Mouse (Mus musculus) lung, embryonic 14.5 days (tissue): ENCODE measurements around the gene Lamc3. TPM values are rescaled to one million over a fixed set of nuclear protein-coding genes. Genes with fewer than 3 reads are reported as not detected.

Experiments used
- ATAC-seq: fragments of 200-750 bp; cut with Nextera tagmentation; 2 replicates; pipeline ENCODE4 v1.8.0; 2017; ENCODE audit warnings: mild to moderate bottlenecking, moderate TSS enrichment, moderate library complexity; ENCODE audit not compliant: insufficient read depth
- DNase-seq: peaks from one replicate; pipeline ENCODE4 v3.0.0-alpha.2; 2015
- H3K27ac ChIP-seq: fragments of 300-500 bp; sonication (generic); 2 replicates; pipeline ENCODE4 v1.5.1; 2014; ENCODE audit warnings: low read depth, mild to moderate bottlenecking, moderate library complexity
- H3K27me3 ChIP-seq: fragments of 300-500 bp; sonication (generic); 2 replicates; pipeline ENCODE4 v1.6.1; 2014; ENCODE audit warnings: low read length, control low read depth; ENCODE audit not compliant: insufficient read depth
- H3K36me3 ChIP-seq: fragments of 300-500 bp; sonication (generic); 2 replicates; pipeline ENCODE4 v1.6.1; 2014; ENCODE audit warnings: control low read depth; ENCODE audit not compliant: insufficient read depth
- H3K4me1 ChIP-seq: fragments of 300-500 bp; sonication (generic); 2 replicates; pipeline ENCODE4 v1.6.1; 2014; ENCODE audit warnings: antibody characterized with exemption, control low read depth; ENCODE audit not compliant: insufficient read depth
- H3K4me2 ChIP-seq: fragments of 300-500 bp; sonication (generic); 2 replicates; pipeline ENCODE4 v1.6.1; 2014; ENCODE audit warnings: mild to moderate bottlenecking
- H3K4me3 ChIP-seq: fragments of 300-500 bp; sonication (generic); 2 replicates; pipeline ENCODE4 v1.5.1; 2014; ENCODE audit warnings: low read depth, low read length
- H3K9ac ChIP-seq: fragments of 300-500 bp; sonication (generic); 2 replicates; pipeline ENCODE4 v1.6.1; 2014
- H3K9me3 ChIP-seq: fragments of 300-500 bp; sonication (generic); 2 replicates; pipeline ENCODE4 v1.6.1; 2016; ENCODE audit warnings: low read depth, low read length, control low read depth
- CTCF ChIP-seq: IDR thresholded peaks from 2 replicates; pipeline ENCODE4 v1.5.1; 2016; ENCODE audit warnings: antibody characterized with exemption, low read depth
- WGBS: fragments of 180-500 bp; shearing (Covaris S2); extraction: QIAGEN DNeasy Blood & Tissue Kit; methylation state at CpG from one replicate; pipeline ENCODE4 v1.1.7; 2014; 5-methylcytosine and 5-hydroxymethylcytosine counted together
- polyA plus RNA-seq: library from polyadenylated mRNA; unstranded; fragments of >200 nt; fragmentation: Nextera tagmentation; extraction: Ambion mirVana; gene quantifications from 2 replicates; pipeline ENCODE4 v1.2.1, GENCODE M21; 2014

The Lamc3 gene
- polyA plus RNA-seq: 0.80 and 0.87 TPM in 2 replicates

DNA sequence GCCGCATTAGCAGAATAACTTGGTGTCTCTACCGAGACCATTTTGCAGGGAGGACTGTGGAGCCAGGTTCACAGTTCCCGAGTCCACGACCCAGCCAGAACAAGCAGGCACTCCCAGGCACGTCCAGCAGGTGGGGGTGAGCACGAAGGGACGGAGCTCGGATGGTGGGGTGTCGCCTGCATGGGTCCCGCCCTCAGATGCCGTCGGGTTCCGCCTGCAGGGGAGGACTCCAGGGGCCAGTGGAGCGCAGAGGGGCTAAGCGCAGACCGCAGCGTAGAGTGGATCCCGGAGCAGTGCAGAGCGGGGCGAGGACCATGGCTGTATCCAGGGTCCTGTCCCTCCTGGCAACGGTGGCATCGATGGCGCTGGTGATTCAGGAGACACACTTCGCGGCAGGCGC lies at the start of gene Lamc3:
Gene Lamc3, plus strand, starts transcription at position 262 of the 400 bp plus-strand sequence.
- WGBS: 3% methylated on average over 26 of the region's 26 CpGs
- Histone ChIP-seq H3K27me3 (peaks cover 59% of the 10 kb centered on the region), H3K4me2 (peak within 1 kb of the TSS; percentile 44; the same call in 1 of the 2 replicates), H3K9ac (no peak within 1 kb of the TSS; the same call in 1 of the 2 replicates), H3K9me3 (no peaks in the 10 kb centered on the region), H3K27ac (no peak within 1 kb of the TSS), H3K36me3 (no peaks in the 10 kb centered on the region), H3K4me1 (no peaks in the 10 kb centered on the region), H3K4me3 (peak within 1 kb of the TSS; percentile 23)
- TF ChIP-seq CTCF: peak; percentile 80
- ATAC-seq (peak; percentile 64; the same call in 1 of the 2 replicates), DNase-seq (peak; percentile 68)

DNA sequence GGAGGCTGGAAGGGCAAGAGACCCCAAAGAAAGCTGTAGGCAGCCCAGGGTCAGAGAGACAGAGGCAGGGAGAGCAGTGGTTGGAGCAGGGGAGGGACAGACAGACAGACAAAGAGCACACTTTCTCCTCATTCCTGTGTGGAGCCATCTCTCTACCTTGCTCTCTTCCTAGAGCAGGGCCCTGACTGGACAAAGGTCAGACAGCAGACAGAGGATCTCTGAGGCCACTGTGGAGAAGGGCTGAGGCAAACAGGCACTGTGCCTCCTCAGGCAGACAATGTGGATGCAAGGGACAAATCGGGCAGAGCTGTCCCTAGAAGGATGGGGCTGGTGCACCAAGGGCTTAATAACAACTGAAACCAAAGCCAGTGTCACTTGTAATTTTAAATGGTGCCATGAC lies 48.2 kb upstream of the Lamc3 start:
- WGBS: 41% methylated on average over 1 of the region's 1 CpGs

DNA sequence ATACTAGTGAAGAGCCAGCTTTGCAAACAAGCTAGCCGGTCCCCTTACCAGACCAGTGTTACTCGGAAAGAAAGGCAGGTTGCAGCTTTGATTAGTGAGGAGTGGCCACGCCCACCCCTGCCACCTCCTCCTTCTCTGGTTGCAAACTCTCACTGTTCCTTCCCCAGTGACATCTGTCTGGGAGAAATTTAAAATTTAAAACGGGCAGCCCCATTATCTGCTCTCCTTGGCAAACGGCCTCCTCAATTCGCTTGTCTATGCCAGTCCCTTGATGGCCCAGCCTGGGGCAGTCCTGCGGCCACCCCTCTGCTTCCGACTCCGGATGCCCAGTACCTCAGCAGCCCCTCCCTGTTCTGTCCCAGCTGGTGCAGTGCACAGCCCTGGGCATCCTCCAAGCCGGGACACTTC lies 42.4 kb upstream of the Lamc3 start:
- no peak overlapping the region for H3K4me3 ChIP-seq

More for the DNA sequence above, 48.2 kb upstream of the Lamc3 start:
- no peak overlapping the region for H3K27ac ChIP-seq
- H3K9ac ChIP-seq: no peak overlapping the region
- no peak for TF ChIP-seq CTCF
- no peaks in the 10 kb centered on the region for H3K4me1 ChIP-seq
- ATAC-seq (no peak), DNase-seq (no peak)
- H3K9me3 ChIP-seq: no peaks in the 10 kb centered on the region
- H3K4me3 ChIP-seq: no peak overlapping the region
- H3K27me3 ChIP-seq: peaks cover 7% of the 10 kb centered on the region; the same call in 1 of the 2 replicates
- H3K4me2 ChIP-seq: no peak overlapping the region
- no peaks in the 10 kb centered on the region for H3K36me3 ChIP-seq

DNA sequence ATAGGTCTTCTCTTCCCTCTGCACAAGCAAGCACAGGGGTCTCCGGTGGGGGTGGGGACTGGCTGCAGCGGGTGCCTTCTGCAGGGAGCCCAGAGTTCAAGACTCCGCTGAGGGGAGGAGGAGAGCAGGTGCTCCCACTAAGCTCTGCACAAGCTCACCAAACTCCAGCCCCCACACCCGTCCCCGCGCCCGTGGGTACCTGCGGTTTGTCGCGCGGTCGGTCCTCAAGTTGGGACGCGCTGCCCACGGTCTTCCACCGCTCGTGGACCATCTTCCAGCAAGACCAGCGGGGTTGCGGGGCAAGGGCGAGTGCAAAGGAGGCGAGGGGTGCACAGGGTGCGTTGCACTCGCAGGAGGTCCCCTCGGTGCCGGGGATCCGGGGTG lies 41.6 kb upstream of the Lamc3 start:
- no peak for TF ChIP-seq CTCF
- Histone ChIP-seq H3K36me3 (no peaks in the 10 kb centered on the region), H3K4me3 (peak overlapping the region; percentile 51), H3K27me3 (peaks cover 48% of the 10 kb centered on the region), H3K27ac (no peak overlapping the region), H3K4me2 (peak overlapping the region; percentile 96), H3K9me3 (no peaks in the 10 kb centered on the region), H3K4me1 (0 out of 2 replicates have a peak, but pooled peaks cover 3% of the 10 kb centered on the region), H3K9ac (peak overlapping the region; percentile 50)
- WGBS: 3% methylated on average over 25 of the region's 26 CpGs
- ATAC-seq: no peak
- DNase-seq: no peak

More for the DNA sequence above, 42.4 kb upstream of the Lamc3 start:
- TF ChIP-seq CTCF: no peak
- H3K27me3 ChIP-seq: peaks cover 48% of the 10 kb centered on the region
- no peaks in the 10 kb centered on the region for H3K9me3 ChIP-seq
- WGBS: 3% methylated on average over 10 of the region's 10 CpGs
- ATAC-seq: no peak
- H3K27ac ChIP-seq: no peak overlapping the region
- H3K36me3 ChIP-seq: no peaks in the 10 kb centered on the region
- DNase-seq: no peak
- no peak overlapping the region for H3K9ac ChIP-seq
- H3K4me1 ChIP-seq: 0 out of 2 replicates have a peak, but pooled peaks cover 3% of the 10 kb centered on the region
- H3K4me2 ChIP-seq: no peak overlapping the region

DNA sequence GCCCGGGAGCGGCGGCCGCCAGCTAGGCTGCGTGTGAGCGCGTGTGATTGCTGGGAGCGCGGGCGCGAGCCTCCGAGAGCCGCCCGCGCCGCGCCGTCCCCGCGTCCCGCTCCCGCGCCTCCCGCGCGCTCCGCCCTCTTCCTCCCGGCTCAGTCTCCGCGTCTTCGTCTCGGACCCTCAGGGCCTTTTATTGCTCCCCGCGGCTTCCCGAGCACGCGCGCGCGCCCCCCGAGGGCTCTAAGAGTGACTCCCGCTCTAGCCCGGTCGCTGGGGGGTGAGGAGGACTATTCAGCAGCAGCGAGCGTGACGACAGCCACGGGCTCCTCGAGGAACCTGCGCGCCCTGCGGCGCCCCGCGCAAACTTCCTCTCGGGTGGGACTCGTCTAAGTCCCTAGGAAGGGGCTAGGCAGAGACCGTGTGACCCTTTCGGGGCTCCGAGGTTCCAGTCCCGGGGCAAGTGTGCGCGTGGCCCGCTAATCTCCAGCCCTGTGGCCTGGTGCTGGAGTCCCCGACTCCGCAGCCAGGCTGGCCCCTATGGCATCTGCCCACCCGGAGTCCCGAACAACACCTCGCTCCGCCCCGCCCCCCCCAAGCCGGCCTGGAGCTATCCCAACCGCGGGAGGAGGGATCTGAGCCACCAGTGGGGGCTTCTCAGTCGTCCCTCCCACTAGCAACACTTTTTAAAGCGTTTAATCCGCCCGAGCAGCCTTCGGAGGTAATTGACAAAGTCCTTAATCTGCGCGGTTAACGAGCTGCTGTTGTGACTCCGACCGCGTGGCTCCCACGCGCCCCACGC lies 41.0 kb upstream of the Lamc3 start, which contains the start of gene Fibcd1:
Gene Fibcd1, minus strand, starts transcription at position 110 of the 796 bp plus-strand sequence.
- H3K4me2 ChIP-seq: peak within 1 kb of the TSS; percentile 96
- no peak for TF ChIP-seq CTCF
- H3K9me3 ChIP-seq: no peaks in the 10 kb centered on the region
- H3K4me1 ChIP-seq: 0 out of 2 replicates have a peak, but pooled peaks cover 3% of the 10 kb centered on the region
- no peak within 1 kb of the TSS for H3K27ac ChIP-seq
- no peak; the same call in 1 of the 2 replicates for ATAC-seq
- peak within 1 kb of the TSS; percentile 50 for H3K9ac ChIP-seq
- DNase-seq: peak; percentile 46
- peaks cover 48% of the 10 kb centered on the region for H3K27me3 ChIP-seq
- peak within 1 kb of the TSS; percentile 51 for H3K4me3 ChIP-seq
- no peaks in the 10 kb centered on the region for H3K36me3 ChIP-seq
- WGBS: 1% methylated on average over 77 of the region's 88 CpGs

DNA sequence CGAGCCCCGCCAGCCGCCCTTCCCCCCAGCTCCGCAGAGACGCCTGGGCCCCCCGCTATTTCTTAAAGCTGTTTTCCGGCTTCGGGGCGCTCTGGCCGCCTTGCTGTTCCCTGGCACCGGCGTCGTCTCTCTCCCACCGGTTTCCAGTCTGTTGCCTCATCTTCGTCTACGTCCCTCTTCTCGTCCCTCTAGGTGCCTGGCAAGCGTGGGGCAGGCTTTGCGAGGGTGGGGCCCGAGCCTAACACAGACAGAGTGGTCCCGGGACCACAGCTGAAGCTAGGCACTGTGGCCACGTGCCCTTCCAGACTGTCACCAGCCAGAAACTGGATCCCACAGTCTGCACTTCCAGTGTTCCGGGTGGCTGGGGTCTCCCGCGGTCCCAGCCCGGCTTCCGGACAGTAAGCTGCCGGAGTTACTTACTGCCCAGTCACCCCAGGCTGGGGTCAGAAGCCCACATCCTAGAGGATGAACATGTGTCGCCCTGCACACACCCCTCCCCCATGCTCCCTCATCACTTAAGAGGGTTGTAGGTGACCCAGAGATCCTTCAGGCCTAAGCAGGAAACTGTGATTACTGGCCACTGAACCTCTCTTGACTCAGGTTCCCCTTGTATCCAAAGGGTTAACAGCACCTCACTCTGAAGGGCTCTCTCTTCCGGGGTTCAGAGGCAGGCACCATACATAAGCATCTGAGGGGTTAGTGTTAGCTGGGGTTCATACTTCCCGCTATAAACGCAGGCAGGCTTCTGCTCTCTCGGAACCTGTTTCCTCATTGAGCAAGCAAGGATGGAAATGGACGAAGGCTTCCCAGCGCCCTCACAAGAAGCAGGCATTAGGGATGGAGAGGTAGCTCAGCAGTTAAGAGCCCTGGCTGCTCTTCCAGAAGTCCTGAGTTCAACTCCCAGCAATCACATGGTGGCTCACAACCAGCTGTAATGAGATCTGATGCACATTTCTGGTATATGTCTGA lies 40.1 kb upstream of the Lamc3 start:
- DNase-seq: no peak
- 2% methylated on average over 35 of the region's 35 CpGs for WGBS
- no peak for TF ChIP-seq CTCF

More for the DNA sequence above, 40.1 kb upstream of the Lamc3 start:
- Histone ChIP-seq H3K4me3 (peak overlapping the region; percentile 51), H3K4me1 (0 out of 2 replicates have a peak, but pooled peaks cover 3% of the 10 kb centered on the region), H3K9ac (peak overlapping the region; percentile 50; the same call in 1 of the 2 replicates), H3K4me2 (peak overlapping the region; percentile 96), H3K9me3 (no peaks in the 10 kb centered on the region), H3K36me3 (no peaks in the 10 kb centered on the region), H3K27ac (no peak overlapping the region), H3K27me3 (peaks cover 48% of the 10 kb centered on the region)
- ATAC-seq: no peak
